Comparison of ENCODE assay signal across 17 mouse cellular contexts in genomic region chr19:31656256-31656655, GRCm38 (mm10).
A peak's percentile ranks its signal among the peaks of the same experiment; 100 is the strongest.
DNase-seq lines count a peak whose midpoint lies in the region; ATAC-seq lines count a peak whose summit lies in the region.
"Had no signal": no experiment of that assay in that cellular context is flagged by ENCODE, and none has a peak within 500 bp of the region (broad histone marks: within the 10 kb centered on the region; RNA-seq: fewer than 3 reads in every experiment).

No protein-coding gene starts in this region.

- H3K9me3 ChIP-seq in heart, embryonic 12.5 days (replicated peaks), result no peaks in the 10 kb centered on the region
- H3K9me3 ChIP-seq in lung, embryonic 16.5 days (ENCODE audit: control insufficient read depth, low read length), result no peaks in the 10 kb centered on the region
- H3K9me3 ChIP-seq in embryonic facial prominence, embryonic 15.5 days (replicated peaks), result no peaks in the 10 kb centered on the region
- H3K9me3 ChIP-seq: hindbrain, embryonic 13.5 days; limb, embryonic 12.5 days had no signal

- no peaks in the 10 kb centered on the region for H3K27me3 ChIP-seq in heart, embryonic 12.5 days (replicated peaks)
- H3K27me3 ChIP-seq in lung, embryonic 16.5 days (ENCODE audit: control insufficient read depth, insufficient read depth, low read depth, low read length), result no peaks in the 10 kb centered on the region
- no peaks in the 10 kb centered on the region for H3K27me3 ChIP-seq in embryonic facial prominence, embryonic 15.5 days
- H3K27me3 ChIP-seq: hindbrain, embryonic 13.5 days; limb, embryonic 12.5 days had no signal

- H3K36me3 ChIP-seq in heart, embryonic 12.5 days, result no peaks in the 10 kb centered on the region
- H3K36me3 ChIP-seq in lung, embryonic 16.5 days (ENCODE audit: control insufficient read depth, insufficient read depth, low read length), result no peaks in the 10 kb centered on the region
- H3K36me3 ChIP-seq in embryonic facial prominence, embryonic 15.5 days, result no peaks in the 10 kb centered on the region
- H3K36me3 ChIP-seq: hindbrain, embryonic 13.5 days; limb, embryonic 12.5 days had no signal

- H3K4me2 ChIP-seq in heart, embryonic 12.5 days, result no peak overlapping the region
- H3K4me2 ChIP-seq in lung, embryonic 16.5 days (ENCODE audit: low read depth, low read length), result peak overlapping the region; percentile 1; the same call in 1 of the 2 replicates
- H3K4me2 ChIP-seq in embryonic facial prominence, embryonic 15.5 days (replicated peaks), result peak overlapping the region; percentile 15; the same call in 1 of the 2 replicates
- H3K4me2 ChIP-seq: hindbrain, embryonic 13.5 days; limb, embryonic 12.5 days had no signal

- no peak overlapping the region for H3K27ac ChIP-seq in heart, embryonic 12.5 days (ENCODE audit: poor library complexity, severe bottlenecking)
- peak overlapping the region; percentile 43 for H3K27ac ChIP-seq in lung, embryonic 16.5 days (ENCODE audit: low read length)
- peak overlapping the region; percentile 71 for H3K27ac ChIP-seq in embryonic facial prominence, embryonic 15.5 days (replicated peaks)
- H3K27ac ChIP-seq: hindbrain, embryonic 13.5 days; left cerebral cortex, adult 2 months; limb, embryonic 12.5 days; liver, embryonic 14.5 days had no signal

- H3K4me3 ChIP-seq in heart, embryonic 12.5 days, result no peak overlapping the region
- H3K4me3 ChIP-seq in lung, embryonic 16.5 days (ENCODE audit: low read length), result no peak overlapping the region
- H3K4me3 ChIP-seq in embryonic facial prominence, embryonic 15.5 days (replicated peaks), result no peak overlapping the region
- H3K4me3 ChIP-seq: hindbrain, embryonic 13.5 days; left cerebral cortex, adult 2 months; limb, embryonic 12.5 days had no signal

- 0 out of 2 replicates have a peak overlapping the region, but pooled peaks have one; percentile 12 for H3K9ac ChIP-seq in heart, embryonic 12.5 days
- no peak overlapping the region for H3K9ac ChIP-seq in lung, embryonic 16.5 days (ENCODE audit: low read length)
- H3K9ac ChIP-seq in embryonic facial prominence, embryonic 15.5 days, result no peak overlapping the region
- H3K9ac ChIP-seq: hindbrain, embryonic 13.5 days; limb, embryonic 12.5 days; liver, embryonic 14.5 days had no signal

- WGBS in heart, embryonic 12.5 days, result 76% methylated on average over 7 of the region's 7 CpGs
- 45% methylated on average over 7 of the region's 7 CpGs for WGBS in lung, embryonic 16.5 days
- WGBS in embryonic facial prominence, embryonic 15.5 days, result 46% methylated on average over 7 of the region's 7 CpGs

- peaks cover 7% of the 10 kb centered on the region for H3K4me1 ChIP-seq in heart, embryonic 12.5 days (replicated peaks)
- H3K4me1 ChIP-seq in lung, embryonic 16.5 days (replicated peaks; ENCODE audit: control insufficient read depth, insufficient read depth, low read length), result no peaks in the 10 kb centered on the region; the same call in 1 of the 2 replicates
- peaks cover 11% of the 10 kb centered on the region for H3K4me1 ChIP-seq in embryonic facial prominence, embryonic 15.5 days
- H3K4me1 ChIP-seq: limb, embryonic 12.5 days had no signal

- ATAC-seq in heart, embryonic 12.5 days (ENCODE audit: insufficient number of reproducible peaks, low FRiP score), result no peak
- peak; percentile 85 for ATAC-seq in lung, embryonic 16.5 days (ENCODE audit: low read depth)
- ATAC-seq in embryonic facial prominence, embryonic 15.5 days (ENCODE audit: insufficient number of reproducible peaks, low FRiP score, low TSS enrichment, low read depth), result no peak; the same call in 1 of the 2 replicates
- ATAC-seq: forebrain, embryonic 14.5 days had no signal

- DNase-seq in heart, adult 8-10 months (ENCODE audit: low spot score), result no peak
- no peak for DNase-seq in lung, postnatal 14 days
- DNase-seq in lung, postnatal 4 days, result peak; percentile 23 to 49
- no peak for DNase-seq in ovary, postnatal 10 days (ENCODE audit: low spot score)
- no peak for DNase-seq in cerebellum, adult 9-10 months
- DNase-seq: cerebellum, postnatal 36 days; gastrocnemius, postnatal 10 days; kidney, adult 8-10 months; thymus, adult 2 months had no signal

Comparison
In these comparisons a context has a peak if more than half of its experiments do, and no peak if none do; other contexts are left out.
1. DNase-seq: peak in lung, postnatal 4 days (2 of 2); none in heart, adult 8-10 months (single experiment), lung, postnatal 14 days (single experiment), ovary, postnatal 10 days (single experiment) and cerebellum, adult 9-10 months (single experiment).